Mouse (Mus musculus): ENCODE measurements around the gene Ttc21b. TPM values are rescaled to one million over a fixed set of nuclear protein-coding genes. Genes with fewer than 3 reads are reported as not detected.

Gene Ttc21b
- polyA plus RNA-seq, 1 experiment = 20.3 TPM

- Histone ChIP-seq H3K4me1 (ENCODE audit: control insufficient read depth, insufficient read depth, low read length) (peaks cover 4% of the 10 kb centered on the region; the same call in 1 of the 2 replicates), H3K27ac (ENCODE audit: insufficient read depth, low read length) (no peak overlapping the region), H3K4me3 (ENCODE audit: insufficient read depth, low read length) (no peak overlapping the region)
- TF ChIP-seq POLR2A (IDR thresholded peaks at IDR 0.05; ENCODE audit: low read depth, low read length) (no peak), CTCF (IDR thresholded peaks at IDR 0.05; ENCODE audit: borderline replicate concordance, insufficient read depth, low read length) (no peak)
Measured at GRCm38 (mm10) chr2:66148654-66149230, 107.7 kb downstream of the Ttc21b start.

GRCm38 (mm10) chr2:66146473-66146872 lies 109.9 kb downstream of the Ttc21b start:
- TF ChIP-seq POLR2A (IDR thresholded peaks at IDR 0.05; ENCODE audit: low read depth, low read length) (no peak), CTCF (IDR thresholded peaks at IDR 0.05; ENCODE audit: borderline replicate concordance, insufficient read depth, low read length) (no peak)

GRCm38 (mm10) chr2:66144770-66145169 lies 111.6 kb downstream of the Ttc21b start:
- H3K4me1 ChIP-seq (ENCODE audit: control insufficient read depth, insufficient read depth, low read length) = peaks cover 4% of the 10 kb centered on the region; the same call in 1 of the 2 replicates
- no peak overlapping the region for H3K4me3 ChIP-seq (ENCODE audit: insufficient read depth, low read length)
- H3K27ac ChIP-seq (ENCODE audit: insufficient read depth, low read length) = no peak overlapping the region
- TF ChIP-seq CTCF (IDR thresholded peaks at IDR 0.05; ENCODE audit: borderline replicate concordance, insufficient read depth, low read length) (no peak), POLR2A (IDR thresholded peaks at IDR 0.05; ENCODE audit: low read depth, low read length) (no peak)

More at GRCm38 (mm10) chr2:66146473-66146872, 109.9 kb downstream of the Ttc21b start:
- no peak overlapping the region for H3K27ac ChIP-seq (ENCODE audit: insufficient read depth, low read length)
- H3K4me1 ChIP-seq (ENCODE audit: control insufficient read depth, insufficient read depth, low read length) = peaks cover 4% of the 10 kb centered on the region; the same call in 1 of the 2 replicates
- H3K4me3 ChIP-seq (ENCODE audit: insufficient read depth, low read length) = no peak overlapping the region

- TF ChIP-seq CTCF (IDR thresholded peaks at IDR 0.05; ENCODE audit: borderline replicate concordance, insufficient read depth, low read length) (no peak), POLR2A (IDR thresholded peaks at IDR 0.05; ENCODE audit: low read depth, low read length) (no peak)
- no peak overlapping the region for H3K4me3 ChIP-seq (ENCODE audit: insufficient read depth, low read length)
- no peak overlapping the region for H3K27ac ChIP-seq (ENCODE audit: insufficient read depth, low read length)
- peaks cover 4% of the 10 kb centered on the region; the same call in 1 of the 2 replicates for H3K4me1 ChIP-seq (ENCODE audit: control insufficient read depth, insufficient read depth, low read length)
Measured at GRCm38 (mm10) chr2:66143284-66143683, 113.1 kb downstream of the Ttc21b start.

GRCm38 (mm10) chr2:66142711-66143110 lies 113.7 kb downstream of the Ttc21b start:
- no peak overlapping the region for H3K27ac ChIP-seq (ENCODE audit: insufficient read depth, low read length)
- H3K4me1 ChIP-seq (ENCODE audit: control insufficient read depth, insufficient read depth, low read length) = peaks cover 4% of the 10 kb centered on the region; the same call in 1 of the 2 replicates
- H3K4me3 ChIP-seq (ENCODE audit: insufficient read depth, low read length) = no peak overlapping the region
- TF ChIP-seq CTCF (IDR thresholded peaks at IDR 0.05; ENCODE audit: borderline replicate concordance, insufficient read depth, low read length) (no peak), POLR2A (IDR thresholded peaks at IDR 0.05; ENCODE audit: low read depth, low read length) (no peak)

- TF ChIP-seq CTCF (IDR thresholded peaks at IDR 0.05; ENCODE audit: borderline replicate concordance, insufficient read depth, low read length) (no peak), POLR2A (IDR thresholded peaks at IDR 0.05; ENCODE audit: low read depth, low read length) (no peak)
- no peak overlapping the region for H3K4me3 ChIP-seq (ENCODE audit: insufficient read depth, low read length)
- no peak overlapping the region for H3K27ac ChIP-seq (ENCODE audit: insufficient read depth, low read length)
- H3K4me1 ChIP-seq (ENCODE audit: control insufficient read depth, insufficient read depth, low read length) = peaks cover 4% of the 10 kb centered on the region; the same call in 1 of the 2 replicates
Measured at GRCm38 (mm10) chr2:66142268-66142667, 114.1 kb downstream of the Ttc21b start.

GRCm38 (mm10) chr2:66140246-66140645 lies 116.2 kb downstream of the Ttc21b start:
- no peak overlapping the region for H3K4me3 ChIP-seq (ENCODE audit: insufficient read depth, low read length)
- H3K4me1 ChIP-seq (ENCODE audit: control insufficient read depth, insufficient read depth, low read length) = peaks cover 4% of the 10 kb centered on the region; the same call in 1 of the 2 replicates
- H3K27ac ChIP-seq (ENCODE audit: insufficient read depth, low read length) = no peak overlapping the region
- no peak for TF ChIP-seq POLR2A (IDR thresholded peaks at IDR 0.05; ENCODE audit: low read depth, low read length)
- TF ChIP-seq CTCF (IDR thresholded peaks at IDR 0.05; ENCODE audit: borderline replicate concordance, insufficient read depth, low read length) = no peak

Other genes with a start within 250 kb of the Ttc21b start
- gene Galnt3, start 131.6 kb downstream of the Ttc21b start, polyA plus RNA-seq (2011; ENCODE audit: insufficient read length, low read depth, missing spikeins) = 3.0 and 3.7 TPM in 2 replicates
- gene Scn1a, start 184.2 kb upstream of the Ttc21b start, polyA plus RNA-seq (2011; ENCODE audit: insufficient read length, low read depth, missing spikeins) = 0.14 and 0.17 TPM in 2 replicates